Mouse (Mus musculus): Measurements from ENCODE around the gene Hmcn1.

The Hmcn1 gene

GRCm38 (mm10) chr1:150992711-150993161 lies 499 bp downstream of the Hmcn1 start:
- ATAC-seq (ENCODE audit: low TSS enrichment) = 0 out of 2 replicates have a peak, but pooled peaks have one; percentile 20

- peak; percentile 67 for ATAC-seq (ENCODE audit: low TSS enrichment)
These were observed 1.3 kb downstream of the Hmcn1 start for GRCm38 (mm10) chr1:150991745-150992554.

- no peak for ATAC-seq (ENCODE audit: low TSS enrichment)
These were observed 8.3 kb downstream of the Hmcn1 start for GRCm38 (mm10) chr1:150984888-150985287.

- no peak for ATAC-seq (ENCODE audit: low TSS enrichment)
These were observed 9.1 kb downstream of the Hmcn1 start for GRCm38 (mm10) chr1:150984092-150984503.

GRCm38 (mm10) chr1:150978651-150979050 lies 14.6 kb downstream of the Hmcn1 start:
- no peak for ATAC-seq (ENCODE audit: low TSS enrichment)

GRCm38 (mm10) chr1:150976263-150976662 lies 17.0 kb downstream of the Hmcn1 start:
- peak; percentile 41; the same call in 1 of the 2 replicates for ATAC-seq (ENCODE audit: low TSS enrichment)

GRCm38 (mm10) chr1:150959486-150960074 lies 33.7 kb downstream of the Hmcn1 start:
- no peak for ATAC-seq (ENCODE audit: low TSS enrichment)

- no peak for ATAC-seq (ENCODE audit: low TSS enrichment)
These were observed 42.2 kb downstream of the Hmcn1 start for GRCm38 (mm10) chr1:150951004-150951403.

GRCm38 (mm10) chr1:150950046-150950445 lies 43.2 kb downstream of the Hmcn1 start:
- ATAC-seq (ENCODE audit: low TSS enrichment) = no peak

- ATAC-seq (ENCODE audit: low TSS enrichment) = no peak
These were observed 44.3 kb downstream of the Hmcn1 start for GRCm38 (mm10) chr1:150948911-150949310.

GRCm38 (mm10) chr1:150943601-150944000 lies 49.6 kb downstream of the Hmcn1 start:
- no peak for ATAC-seq (ENCODE audit: low TSS enrichment)

- ATAC-seq (ENCODE audit: low TSS enrichment) = no peak
These were observed 51.1 kb downstream of the Hmcn1 start for GRCm38 (mm10) chr1:150942143-150942542.

- ATAC-seq (ENCODE audit: low TSS enrichment) = no peak
These were observed 56.4 kb downstream of the Hmcn1 start for GRCm38 (mm10) chr1:150936821-150937220.

GRCm38 (mm10) chr1:150933616-150934015 lies 59.6 kb downstream of the Hmcn1 start:
- ATAC-seq (ENCODE audit: low TSS enrichment) = peak; percentile 96

GRCm38 (mm10) chr1:150920860-150921259 lies 72.4 kb downstream of the Hmcn1 start:
- no peak for ATAC-seq (ENCODE audit: low TSS enrichment)

- ATAC-seq (ENCODE audit: low TSS enrichment) = peak; percentile 73; the same call in 1 of the 2 replicates
These were observed 73.0 kb downstream of the Hmcn1 start for GRCm38 (mm10) chr1:150920276-150920675.

- no peak for ATAC-seq (ENCODE audit: low TSS enrichment)
These were observed 78.3 kb downstream of the Hmcn1 start for GRCm38 (mm10) chr1:150914936-150915335.

- peak; percentile 23; the same call in 1 of the 2 replicates for ATAC-seq (ENCODE audit: low TSS enrichment)
These were observed 79.6 kb downstream of the Hmcn1 start for GRCm38 (mm10) chr1:150913586-150914136.

- no peak for ATAC-seq (ENCODE audit: low TSS enrichment)
These were observed 83.6 kb downstream of the Hmcn1 start for GRCm38 (mm10) chr1:150909642-150910041.

- no peak for ATAC-seq (ENCODE audit: low TSS enrichment)
These were observed 99.5 kb downstream of the Hmcn1 start for GRCm38 (mm10) chr1:150893677-150894188.

- ATAC-seq (ENCODE audit: low TSS enrichment) = no peak
These were observed 103.2 kb downstream of the Hmcn1 start for GRCm38 (mm10) chr1:150890017-150890416.

- ATAC-seq (ENCODE audit: low TSS enrichment) = no peak
These were observed 107.0 kb downstream of the Hmcn1 start for GRCm38 (mm10) chr1:150886267-150886666.

All from frontal cortex, adult (tissue).